Comparison of ENCODE assay signal across 14 mouse cellular contexts in genomic region chr12:84762532-84762931, GRCm38 (mm10). TPM values are rescaled to one million over a fixed set of nuclear protein-coding genes. Genes with fewer than 3 reads are reported as not detected.
DNase-seq lines count a peak whose midpoint lies in the region; ATAC-seq and TF ChIP-seq lines count a peak whose summit lies in the region.
"Had no signal": no experiment of that assay in that cellular context is flagged by ENCODE, and none has a peak within 500 bp of the region (broad histone marks: within the 10 kb centered on the region; RNA-seq: fewer than 3 reads in every experiment).

No protein-coding gene starts in this region.

- DNase-seq in heart, adult 11 months, result peak; percentile 90
- no peak for DNase-seq in heart, postnatal 4 days
- DNase-seq in CH12.LX (ENCODE audit: extremely low read depth), result peak; percentile 78
- DNase-seq in cerebellum, adult 8-10 months, result no peak
- no peak for DNase-seq in cerebellum, adult 11-12 months
- no peak for DNase-seq in lung, postnatal 10 days
- DNase-seq: embryo, embryonic 11 days; gastrocnemius, postnatal 36 days; right cerebral cortex, postnatal 25 days had no signal

- H3K4me3 ChIP-seq in CH12.LX (replicated peaks in 1 of 3; ENCODE audit: low read depth in 2 of 3, low read length in 2 of 3, poor library complexity in 1 of 3), result peak overlapping the region in 1 of 3 experiments; percentile 1
- H3K4me3 ChIP-seq: forebrain, embryonic 13.5 days had no signal

- no peaks in the 10 kb centered on the region for H3K27me3 ChIP-seq in CH12.LX (replicated peaks)
- H3K27me3 ChIP-seq: forebrain, embryonic 13.5 days had no signal

- no peak for TF ChIP-seq RAD21 in CH12.LX (IDR thresholded peaks at IDR 0.05; ENCODE audit: low read depth, low read length)

- H3K9me3 ChIP-seq in CH12.LX (replicated peaks; ENCODE audit: low read length), result no peaks in the 10 kb centered on the region
- H3K9me3 ChIP-seq: forebrain, embryonic 13.5 days had no signal

- TF ChIP-seq CTCF in CH12.LX (conservative IDR thresholded peaks at IDR 0.05 in 1 of 2, IDR thresholded peaks at IDR 0.05 in 1 of 2; ENCODE audit: low read depth in 2 of 2, low read length in 2 of 2), result no peak

- dilution Hi-C loops in CH12.LX (cut with MboI; ENCODE audit: extremely low pct_ligation_motif_present, extremely low pct_unique_long_range_greater_than_20kb, low sequenced_read_pairs), result no loop called here

- H3K27ac ChIP-seq in CH12.LX (ENCODE audit: insufficient read depth, low read depth), result peak overlapping the region; percentile 72
- H3K27ac ChIP-seq: forebrain, embryonic 13.5 days had no signal

- H3K4me2 ChIP-seq in CH12.LX (ENCODE audit: insufficient read depth, low read depth, poor library complexity, severe bottlenecking), result peak overlapping the region; percentile 51
- H3K4me2 ChIP-seq: forebrain, embryonic 13.5 days; midbrain, embryonic 11.5 days had no signal

- TF ChIP-seq POLR2A in CH12.LX (IDR thresholded peaks at IDR 0.05; ENCODE audit: low read depth, low read length), result no peak

- in situ Hi-C loops in CH12.LX (cut with MboI; ENCODE audit: low pct_ligation_motif_present, low pct_unique_long_range_greater_than_20kb, low sequenced_read_pairs), result no loop called here

- TF ChIP-seq EP300 in CH12.LX (IDR thresholded peaks at IDR 0.05; ENCODE audit: low read length), result peak; percentile 85

- H3K9ac ChIP-seq in CH12.LX (ENCODE audit: insufficient read depth, low read depth), result no peak overlapping the region
- H3K9ac ChIP-seq: forebrain, embryonic 13.5 days had no signal

- peaks cover 27 to 79% of the 10 kb centered on the region in 2 experiments for H3K36me3 ChIP-seq in CH12.LX (replicated peaks in 1 of 2; ENCODE audit: control insufficient read depth in 1 of 2, insufficient read depth in 1 of 2, low read length in 1 of 2)

- no peaks in the 10 kb centered on the region for H3K79me2 ChIP-seq in CH12.LX (replicated peaks; ENCODE audit: control insufficient read depth, extremely low read depth, insufficient read depth, poor library complexity, severe bottlenecking)

- peaks cover 20 to 60% of the 10 kb centered on the region in 2 experiments for H3K4me1 ChIP-seq in CH12.LX (ENCODE audit: control insufficient read depth in 1 of 2, insufficient read depth in 2 of 2)

- ATAC-seq in granulocyte monocyte progenitor cell, adult 5-6 weeks (replicated peaks; ENCODE audit: poor library complexity, severe bottlenecking), result peak; percentile 63
- ATAC-seq in neutrophil, adult 5-6 weeks (ENCODE audit: extremely low read depth, insufficient number of reproducible peaks, low FRiP score, poor library complexity, severe bottlenecking), result peak; percentile 34; the same call in 1 of the 2 replicates
- ATAC-seq: forebrain, embryonic 13.5 days; intestine, embryonic 16.5 days had no signal

TF ChIP-seq in CH12.LX, 34 proteins besides CTCF, POLR2A, EP300 and RAD21:
- TF ChIP-seq MXI1 (IDR thresholded peaks at IDR 0.05; ENCODE audit: low read depth, low read length), result 0 out of 2 replicates have a peak, but pooled peaks have one; percentile 58
- peak; percentile 58 for TF ChIP-seq ELF1 (IDR thresholded peaks at IDR 0.05; ENCODE audit: low read depth, low read length)
- TF ChIP-seq USF1 (IDR thresholded peaks at IDR 0.05; ENCODE audit: low read depth, low read length), result no peak
- TF ChIP-seq JUND (conservative IDR thresholded peaks at IDR 0.05; ENCODE audit: low read depth, low read length), result peak; percentile 83
- TF ChIP-seq ZC3H11A (IDR thresholded peaks at IDR 0.05; ENCODE audit: low read depth, low read length), result no peak
- peak; percentile 32; the same call in 1 of the 2 replicates for TF ChIP-seq BHLHE40 (IDR thresholded peaks at IDR 0.05; ENCODE audit: low read depth, low read length)
- no peak for TF ChIP-seq PAX5 (IDR thresholded peaks at IDR 0.05; ENCODE audit: low read length)
- TF ChIP-seq NRF1 (IDR thresholded peaks at IDR 0.05; ENCODE audit: low read depth, low read length), result no peak
- peak; percentile 61; the same call in 1 of the 2 replicates for TF ChIP-seq CHD2 (IDR thresholded peaks at IDR 0.05; ENCODE audit: low read length)
- no peak for TF ChIP-seq POLR2AphosphoS2 (IDR thresholded peaks at IDR 0.05; ENCODE audit: low read depth, low read length)
- no peak for TF ChIP-seq UBTF (IDR thresholded peaks at IDR 0.05; ENCODE audit: low read depth, low read length)
- peak; percentile 56; the same call in 1 of the 2 replicates for TF ChIP-seq MAFK (IDR thresholded peaks at IDR 0.05; ENCODE audit: insufficient replicate concordance, low read length)
- TF ChIP-seq MAZ (IDR thresholded peaks at IDR 0.05; ENCODE audit: low read depth, low read length), result peak; percentile 69; the same call in 1 of the 2 replicates
- peak; percentile 72; the same call in 1 of the 2 replicates for TF ChIP-seq RCOR1 (conservative IDR thresholded peaks at IDR 0.05; ENCODE audit: low read depth, low read length)
- TF ChIP-seq MEF2A (IDR thresholded peaks at IDR 0.05; ENCODE audit: borderline replicate concordance, low read depth, low read length), result peak; percentile 71
- TF ChIP-seq GABPA (IDR thresholded peaks at IDR 0.05; ENCODE audit: insufficient replicate concordance, low read depth, low read length), result no peak
- peak; percentile 44; the same call in 1 of the 2 replicates for TF ChIP-seq ZMIZ1 (IDR thresholded peaks at IDR 0.05; ENCODE audit: low read depth, low read length)
- no peak for TF ChIP-seq NELFE (IDR thresholded peaks at IDR 0.05; ENCODE audit: low read depth, low read length)
- peak; percentile 80; the same call in 1 of the 2 replicates for TF ChIP-seq MAX (IDR thresholded peaks at IDR 0.05; ENCODE audit: low read length)
- no peak for TF ChIP-seq ZKSCAN1 (IDR thresholded peaks at IDR 0.05; ENCODE audit: borderline replicate concordance, low read depth, low read length)
- peak; percentile 50 for TF ChIP-seq HCFC1 (IDR thresholded peaks at IDR 0.05; ENCODE audit: low read depth, low read length)
- TF ChIP-seq E2F4 (IDR thresholded peaks at IDR 0.05; ENCODE audit: insufficient replicate concordance, low read depth, low read length), result no peak
- TF ChIP-seq USF2 (conservative IDR thresholded peaks at IDR 0.05; ENCODE audit: low read depth, low read length), result no peak
- TF ChIP-seq SIN3A (IDR thresholded peaks at IDR 0.05; ENCODE audit: low read length), result peak; percentile 74
- peak; percentile 96 for TF ChIP-seq IRF4 (IDR thresholded peaks at IDR 0.05; ENCODE audit: low read depth, low read length)
- no peak for TF ChIP-seq SMC3 (IDR thresholded peaks at IDR 0.05; ENCODE audit: low read depth, low read length)
- TF ChIP-seq ZNF384 (IDR thresholded peaks at IDR 0.05; ENCODE audit: low read depth, low read length), result no peak
- TF ChIP-seq JUN (IDR thresholded peaks at IDR 0.05; ENCODE audit: insufficient read depth, low read depth, low read length), result peak; percentile 73
- TF ChIP-seq ETS1 (conservative IDR thresholded peaks at IDR 0.05; ENCODE audit: low read depth, low read length), result peak; percentile 85
- TF ChIP-seq KAT2A (IDR thresholded peaks at IDR 0.05; ENCODE audit: insufficient replicate concordance, low read length), result no peak
- peak; percentile 69 for TF ChIP-seq TBP (conservative IDR thresholded peaks at IDR 0.05; ENCODE audit: low read depth, low read length)
- TF ChIP-seq TCF12 (IDR thresholded peaks at IDR 0.05; ENCODE audit: low read depth, low read length), result no peak
- peak; percentile 89 for TF ChIP-seq MYC (IDR thresholded peaks at IDR 0.05; ENCODE audit: low read depth, low read length)
- TF ChIP-seq CHD1 (IDR thresholded peaks at IDR 0.05; ENCODE audit: low read depth, low read length), result no peak

RNA-seq across cellular contexts. Expression of gene Npc2, which starts 10.4 kb away (rescaled TPM):
- total RNA-seq in heart, postnatal 4 days (2021), result 10 to 100 TPM; 42.6 to 45.3 TPM
- 63.7 and 73.4 TPM in 2 replicates for total RNA-seq in CH12.LX (2012; rRNA removed)
- 97.5 and 98.5 TPM in 2 replicates for total RNA-seq in CH12.LX (2014; rRNA removed)
- polyA plus RNA-seq in CH12.LX (2012; ENCODE audit: insufficient read length, low read depth), result 80.3 and 89.0 TPM in 2 replicates
- total RNA-seq in granulocyte monocyte progenitor cell, adult 5-6 weeks (2014; fragmentation: Nextera tagmentation), result 127 and 145 TPM in 2 replicates
- 85.9 and 86.0 TPM in 2 replicates for total RNA-seq in granulocyte monocyte progenitor cell, adult 5-6 weeks (2017)
- 49.1 and 54.0 TPM in 2 replicates for total RNA-seq in neutrophil, adult 5-6 weeks (2017)

RNA-seq across cellular contexts. Expression of gene Isca2, which starts 10.5 kb away (rescaled TPM):
- 10 to 100 TPM; 72.9 to 75.3 TPM for total RNA-seq in heart, postnatal 4 days (2021)
- total RNA-seq in CH12.LX (2012; rRNA removed) (59.1 and 59.7 TPM in 2 replicates), CH12.LX (2014; rRNA removed) (75.3 and 90.4 TPM in 2 replicates)
- 50.4 and 55.1 TPM in 2 replicates for polyA plus RNA-seq in CH12.LX (2012; ENCODE audit: insufficient read length, low read depth)
- total RNA-seq in granulocyte monocyte progenitor cell, adult 5-6 weeks (2014; fragmentation: Nextera tagmentation), result 81.7 and 107 TPM in 2 replicates
- 58.6 and 66.2 TPM in 2 replicates for total RNA-seq in granulocyte monocyte progenitor cell, adult 5-6 weeks (2017)
- total RNA-seq in neutrophil, adult 5-6 weeks (2017), result 29.6 and 39.9 TPM in 2 replicates

Comparison
In these comparisons a context has a peak if more than half of its experiments do, and no peak if none do; other contexts are left out.
1. DNase-seq: peak in heart, adult 11 months (single experiment) and CH12.LX (single experiment); none in heart, postnatal 4 days (single experiment), cerebellum, adult 8-10 months (single experiment), cerebellum, adult 11-12 months (single experiment) and lung, postnatal 10 days (single experiment).